Comparison of ENCODE assay signal across 17 mouse cellular contexts in genomic region chr10:25305146-25305545, GRCm38 (mm10).
"Had no signal": no experiment of that assay in that cellular context is flagged by ENCODE, and none has a peak within 500 bp of the region (broad histone marks: within the 10 kb centered on the region; RNA-seq: fewer than 3 reads in every experiment).

No protein-coding gene starts in this region.

- DNase-seq: liver, embryonic 13.5 days; liver, postnatal 0 days; lung, adult 2 months; lung, postnatal 14 days; right cerebral cortex, postnatal 14 days; thymus, adult 2 months; thymus, postnatal 25 days; thymus, postnatal 4 days had no signal

- H3K4me1 ChIP-seq: midbrain, embryonic 13.5 days; midbrain, embryonic 15.5 days; neural tube, embryonic 12.5 days; stomach, embryonic 15.5 days had no signal

- H3K9me3 ChIP-seq: liver, embryonic 13.5 days; liver, embryonic 15.5 days; midbrain, embryonic 13.5 days; midbrain, embryonic 15.5 days; neural tube, embryonic 12.5 days; stomach, embryonic 15.5 days had no signal

- H3K27ac ChIP-seq: liver, embryonic 13.5 days; liver, embryonic 15.5 days; macrophage; midbrain, embryonic 13.5 days; midbrain, embryonic 15.5 days; neural tube, embryonic 12.5 days; stomach, embryonic 15.5 days; stomach, postnatal 0 days had no signal

- H3K9ac ChIP-seq: liver, embryonic 13.5 days; liver, embryonic 15.5 days; liver, postnatal 0 days; midbrain, embryonic 13.5 days; midbrain, embryonic 15.5 days; neural tube, embryonic 12.5 days; stomach, embryonic 15.5 days had no signal

- H3K36me3 ChIP-seq: liver, embryonic 13.5 days; liver, embryonic 15.5 days; midbrain, embryonic 13.5 days; midbrain, embryonic 15.5 days; neural tube, embryonic 12.5 days; stomach, embryonic 15.5 days had no signal

- H3K4me3 ChIP-seq: liver, embryonic 13.5 days; liver, embryonic 15.5 days; megakaryocyte, embryonic 14.5 days; midbrain, embryonic 13.5 days; midbrain, embryonic 15.5 days; neural tube, embryonic 12.5 days; stomach, embryonic 15.5 days had no signal

- H3K4me2 ChIP-seq: liver, embryonic 13.5 days; liver, embryonic 15.5 days; midbrain, embryonic 11.5 days; midbrain, embryonic 13.5 days; midbrain, embryonic 15.5 days; neural tube, embryonic 12.5 days; stomach, embryonic 15.5 days had no signal

- ATAC-seq: liver, postnatal 0 days; midbrain, embryonic 13.5 days; midbrain, embryonic 15.5 days had no signal

- H3K27me3 ChIP-seq: liver, embryonic 13.5 days; liver, embryonic 15.5 days; megakaryocyte, embryonic 14.5 days; midbrain, embryonic 13.5 days; midbrain, embryonic 15.5 days; neural tube, embryonic 12.5 days; stomach, embryonic 15.5 days had no signal
